Mouse (Mus musculus): ENCODE measurements around the gene Best2. TPM values are rescaled to one million over a fixed set of nuclear protein-coding genes. Genes with fewer than 3 reads are reported as not detected.

Gene Best2
- polyA plus RNA-seq, 1 experiment from 2014 or later, result not detected

DNA sequence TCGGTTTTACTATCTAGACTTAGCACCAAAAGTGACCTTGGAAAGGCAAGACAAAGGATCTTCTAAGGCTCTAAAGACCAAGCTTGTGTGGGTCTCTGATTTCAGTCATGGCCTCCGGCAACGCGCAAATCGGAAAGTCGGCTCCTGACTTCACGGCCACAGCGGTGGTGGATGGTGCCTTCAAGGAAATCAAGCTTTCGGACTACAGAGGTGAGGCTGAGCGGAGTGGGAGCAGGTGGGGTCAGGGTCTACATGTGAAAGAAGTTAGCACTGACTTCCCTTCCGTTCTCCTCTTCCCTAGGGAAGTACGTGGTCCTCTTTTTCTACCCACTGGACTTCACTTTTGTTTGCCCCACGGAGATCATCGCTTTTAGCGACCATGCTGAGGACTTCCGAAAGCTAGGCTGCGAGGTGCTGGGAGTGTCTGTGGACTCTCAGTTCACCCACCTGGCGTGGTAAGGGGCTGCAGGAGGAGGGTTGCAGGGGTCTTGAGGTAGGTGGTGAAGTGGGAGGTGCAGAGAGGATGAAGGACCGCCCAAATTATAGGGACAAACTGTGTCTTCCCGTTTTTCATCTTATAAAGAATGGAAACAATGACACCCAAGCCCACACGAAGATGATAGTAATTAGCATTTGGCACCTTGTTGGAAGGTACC is 44.1 kb downstream of the Best2 start:
- Histone ChIP-seq H3K27me3 (no peaks in the 10 kb centered on the region), H3K36me3 (peaks cover 36% of the 10 kb centered on the region), H3K9me3 (no peaks in the 10 kb centered on the region), H3K9ac (replicated peaks) (peak overlapping the region; percentile 88), H3K4me1 (peaks cover 51% of the 10 kb centered on the region), H3K4me3 (peak overlapping the region; percentile 74), H3K4me2 (replicated peaks) (peak overlapping the region; percentile 86), H3K27ac (replicated peaks) (peak overlapping the region; percentile 72)
- ATAC-seq (replicated peaks), result no peak
- WGBS, result 4% methylated on average over 21 of the region's 21 CpGs

DNA sequence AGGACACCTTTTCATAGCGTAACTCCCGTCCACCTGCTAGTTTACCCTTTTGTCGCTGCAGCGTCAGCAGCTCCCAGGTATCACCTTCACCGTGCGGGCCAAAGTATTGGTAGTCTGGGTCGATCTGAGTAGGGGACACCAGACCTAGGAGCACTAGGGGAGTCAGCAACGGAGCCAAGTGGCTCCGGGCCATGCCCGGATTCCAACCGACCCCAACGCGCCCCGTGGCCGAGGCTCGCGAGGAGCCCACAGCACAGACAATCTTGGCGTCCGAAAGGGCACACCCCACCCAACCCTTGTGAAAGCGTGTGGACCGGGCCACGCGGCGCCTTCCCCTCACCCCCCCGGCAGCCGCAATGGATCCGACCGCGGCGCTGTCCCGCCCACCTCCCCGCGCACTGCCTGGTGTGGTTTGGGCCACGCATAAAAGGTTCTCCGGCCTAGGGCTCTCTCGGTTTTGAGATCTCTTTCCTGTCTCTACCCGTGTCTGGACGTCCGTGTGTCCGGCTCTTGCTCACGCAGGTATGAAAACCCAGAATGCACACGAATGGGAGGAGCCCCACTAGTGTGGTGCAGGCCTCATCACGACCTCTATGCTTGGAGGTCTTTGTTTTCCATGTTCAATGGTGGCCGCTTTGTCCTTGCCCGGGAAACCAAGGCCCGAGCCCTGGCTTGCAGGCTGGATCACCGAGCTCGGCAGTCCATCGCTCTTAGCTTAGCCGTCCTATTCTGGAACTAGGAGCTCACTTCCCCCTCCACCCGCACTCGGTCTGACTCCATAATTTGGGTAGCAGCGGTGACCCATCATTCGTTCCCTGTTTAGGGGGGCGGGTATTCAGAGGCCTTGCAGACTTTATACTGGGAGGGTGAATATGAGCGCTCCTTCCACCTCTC is 44.8 kb downstream of the Best2 start, which contains the start of the genes Gm49661, Prdx2 and Rnaseh2a:
Gene Gm49661 (minus strand): TSS at position 193 of the 894 bp plus-strand sequence.
Gene Prdx2 (plus strand): TSS at position 347 of the 894 bp plus-strand sequence.
Gene Rnaseh2a (minus strand): TSS at position 527 of the 894 bp plus-strand sequence.
- H3K4me3 ChIP-seq, result peak within 1 kb of the TSS; percentile 74
- peaks cover 31% of the 10 kb centered on the region for H3K36me3 ChIP-seq
- H3K9me3 ChIP-seq, result no peaks in the 10 kb centered on the region
- H3K27ac ChIP-seq (replicated peaks), result peak within 1 kb of the TSS; percentile 72
- H3K4me2 ChIP-seq (replicated peaks), result peak within 1 kb of the TSS; percentile 86
- WGBS, result under 1% methylated on average over 56 of the region's 56 CpGs
- peaks cover 50% of the 10 kb centered on the region for H3K4me1 ChIP-seq
- H3K27me3 ChIP-seq, result no peaks in the 10 kb centered on the region
- peak within 1 kb of the TSS; percentile 88 for H3K9ac ChIP-seq (replicated peaks)
- ATAC-seq (replicated peaks), result peak; percentile 76

DNA sequence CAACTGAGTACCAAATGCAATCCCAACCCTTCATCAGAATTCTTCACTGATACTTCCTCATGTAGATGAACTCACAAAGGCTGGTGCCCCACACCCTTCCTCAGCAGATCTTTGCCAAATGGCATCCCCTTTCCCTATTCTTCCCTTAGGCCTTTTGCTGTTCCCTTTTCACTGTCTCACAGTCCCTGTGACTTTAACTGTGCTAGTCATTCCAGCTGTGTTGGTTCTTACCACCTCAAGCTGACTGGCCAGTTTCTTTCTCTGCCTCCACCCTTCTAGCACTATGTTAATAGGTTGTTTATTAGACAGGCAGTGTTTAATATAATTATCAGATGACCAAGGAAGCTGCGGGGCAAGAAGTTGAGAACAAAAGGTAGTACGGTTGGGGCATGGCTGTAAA is 45.7 kb downstream of the Best2 start:
- H3K4me1 ChIP-seq, result peaks cover 53% of the 10 kb centered on the region
- 9% methylated on average over 2 of the region's 2 CpGs for WGBS
- ATAC-seq (replicated peaks), result no peak
- peak overlapping the region; percentile 72 for H3K27ac ChIP-seq (replicated peaks)
- H3K4me2 ChIP-seq (replicated peaks), result peak overlapping the region; percentile 86
- H3K27me3 ChIP-seq, result no peaks in the 10 kb centered on the region
- peak overlapping the region; percentile 88 for H3K9ac ChIP-seq (replicated peaks)
- H3K4me3 ChIP-seq, result peak overlapping the region; percentile 74
- H3K36me3 ChIP-seq, result peaks cover 27% of the 10 kb centered on the region
- H3K9me3 ChIP-seq, result no peaks in the 10 kb centered on the region

DNA sequence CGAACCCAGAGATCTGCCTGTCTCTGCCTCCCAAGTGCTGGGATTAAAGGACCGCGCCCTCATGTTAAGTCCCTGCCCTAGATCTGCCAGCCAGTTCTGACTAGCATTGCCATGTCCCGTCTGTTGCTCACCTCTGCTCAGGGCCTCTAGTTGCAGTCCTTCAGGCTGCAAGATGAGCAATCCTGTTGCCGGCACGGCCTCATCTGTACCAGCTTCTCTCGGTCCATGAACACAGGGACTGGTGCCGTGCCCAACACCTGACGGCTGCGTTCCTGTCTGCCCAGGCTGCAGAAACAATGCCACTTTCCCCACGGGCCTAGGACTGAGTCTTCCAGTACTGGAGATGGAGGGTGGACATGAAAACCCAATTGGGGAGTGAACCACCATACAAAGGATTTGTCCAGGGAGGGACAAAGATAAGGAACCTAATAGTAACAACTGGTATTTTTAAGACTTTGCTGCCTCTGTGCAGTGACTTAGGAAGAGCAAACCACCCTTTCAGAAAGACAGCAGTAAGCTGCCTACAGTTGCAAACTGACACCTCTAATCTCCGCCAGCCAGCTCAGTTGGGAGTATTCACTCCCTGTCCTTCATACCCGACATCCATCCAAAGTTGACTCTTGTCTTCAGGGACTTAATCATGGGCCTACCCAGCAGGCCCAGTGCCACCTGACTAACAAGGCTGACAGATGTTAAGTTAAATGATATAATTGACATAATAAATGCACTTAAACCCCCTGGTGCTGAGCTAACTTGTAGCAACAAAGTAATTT is 46.6 kb downstream of the Best2 start:
- Histone ChIP-seq H3K4me1 (peaks cover 51% of the 10 kb centered on the region), H3K9me3 (no peaks in the 10 kb centered on the region), H3K9ac (replicated peaks) (no peak overlapping the region), H3K36me3 (peaks cover 18% of the 10 kb centered on the region), H3K4me3 (no peak overlapping the region), H3K4me2 (replicated peaks) (no peak overlapping the region), H3K27me3 (no peaks in the 10 kb centered on the region), H3K27ac (replicated peaks) (no peak overlapping the region)
- WGBS, result 89% methylated on average over 13 of the region's 13 CpGs
- no peak for ATAC-seq (replicated peaks)

DNA sequence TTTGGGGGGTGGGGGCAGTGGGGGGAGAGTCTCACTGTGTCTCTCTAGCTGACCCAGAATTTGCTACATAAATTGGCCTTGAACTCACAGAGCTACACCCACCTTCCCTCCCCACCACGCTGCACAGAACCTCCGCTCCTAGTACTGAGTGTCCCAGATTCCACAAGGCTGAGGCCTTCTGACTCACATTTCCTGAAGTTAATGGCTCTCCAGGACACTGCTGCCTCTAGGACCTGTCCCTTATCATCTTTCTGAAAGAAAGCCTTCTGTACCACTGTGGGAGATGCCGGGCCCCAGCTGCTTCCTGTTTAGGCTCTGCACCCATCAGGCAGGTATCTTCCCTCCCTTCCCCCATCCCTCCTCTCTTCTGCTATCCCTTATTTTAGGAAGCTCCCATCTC is 47.7 kb downstream of the Best2 start:
- whole genome bisulfite sequencing, result 57% methylated on average over 3 of the region's 3 CpGs
- Histone ChIP-seq H3K27ac (replicated peaks) (no peak overlapping the region), H3K27me3 (no peaks in the 10 kb centered on the region), H3K36me3 (peaks cover 7% of the 10 kb centered on the region), H3K9me3 (no peaks in the 10 kb centered on the region), H3K4me3 (no peak overlapping the region), H3K4me1 (peaks cover 42% of the 10 kb centered on the region), H3K9ac (replicated peaks) (no peak overlapping the region), H3K4me2 (replicated peaks) (no peak overlapping the region)
- ATAC-seq (replicated peaks), result 0 out of 2 replicates have a peak, but pooled peaks have one; percentile 2

DNA sequence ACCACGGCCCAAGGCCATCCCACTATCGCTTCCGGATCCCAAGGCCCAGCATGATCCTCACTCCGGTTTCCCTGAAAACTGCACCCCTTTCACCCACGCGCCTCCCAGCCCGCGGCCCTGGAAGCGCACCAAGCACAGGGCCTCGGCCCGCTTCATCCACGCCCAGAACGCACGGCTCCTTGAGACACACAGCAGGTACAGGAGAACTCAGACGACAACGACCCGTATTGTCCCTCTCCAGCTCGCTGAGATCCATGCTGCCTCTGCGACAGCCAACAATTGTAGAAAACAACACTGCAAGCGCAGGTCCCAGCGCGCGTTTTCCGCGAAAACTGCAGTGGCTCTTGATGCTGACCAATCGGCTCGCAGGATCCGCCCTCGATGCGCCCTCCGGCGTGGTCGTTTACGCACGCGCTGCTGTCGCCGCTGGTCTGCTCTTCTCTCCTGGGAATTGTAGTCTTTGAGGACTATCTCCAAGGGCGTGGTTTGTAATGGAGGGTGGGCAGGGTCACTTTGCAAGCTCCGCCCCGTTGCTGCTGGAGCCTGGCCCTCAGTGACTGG is 48.5 kb downstream of the Best2 start:
- peak; percentile 88 for ATAC-seq (replicated peaks)
- Histone ChIP-seq H3K4me3 (peak overlapping the region; percentile 56), H3K27ac (replicated peaks) (peak overlapping the region; percentile 78), H3K9ac (replicated peaks) (peak overlapping the region; percentile 63), H3K36me3 (no peaks in the 10 kb centered on the region; the same call in 1 of the 2 replicates), H3K27me3 (no peaks in the 10 kb centered on the region), H3K4me2 (replicated peaks) (peak overlapping the region; percentile 81), H3K9me3 (no peaks in the 10 kb centered on the region), H3K4me1 (peaks cover 34% of the 10 kb centered on the region)
- under 1% methylated on average over 41 of the region's 41 CpGs for WGBS

DNA sequence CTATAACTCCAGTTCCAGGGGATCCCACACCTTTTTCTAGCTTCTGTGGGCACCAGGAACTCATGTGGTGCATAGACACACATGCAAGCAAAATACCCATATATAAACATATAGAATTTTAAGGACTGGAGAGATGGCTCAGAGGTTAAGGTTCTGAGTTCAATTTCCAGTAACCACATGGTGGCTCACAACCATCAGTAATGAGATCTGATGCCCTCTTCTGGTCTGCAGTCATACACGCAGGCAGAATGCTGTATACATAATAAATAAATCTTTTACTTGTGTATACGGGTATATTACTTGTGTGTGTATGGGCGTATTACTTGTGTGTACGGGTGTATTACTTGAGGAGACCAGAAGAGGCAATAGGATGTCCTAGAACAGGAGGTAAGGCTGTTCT is 50.4 kb downstream of the Best2 start:
- peaks cover 29% of the 10 kb centered on the region for H3K4me1 ChIP-seq
- no peak overlapping the region for H3K4me2 ChIP-seq (replicated peaks)
- H3K4me3 ChIP-seq, result no peak overlapping the region
- no peaks in the 10 kb centered on the region; the same call in 1 of the 2 replicates for H3K36me3 ChIP-seq
- 90% methylated on average over 4 of the region's 4 CpGs for WGBS
- no peaks in the 10 kb centered on the region for H3K27me3 ChIP-seq
- no peaks in the 10 kb centered on the region for H3K9me3 ChIP-seq
- ATAC-seq (replicated peaks), result no peak
- H3K27ac ChIP-seq (replicated peaks), result no peak overlapping the region
- no peak overlapping the region for H3K9ac ChIP-seq (replicated peaks)

DNA sequence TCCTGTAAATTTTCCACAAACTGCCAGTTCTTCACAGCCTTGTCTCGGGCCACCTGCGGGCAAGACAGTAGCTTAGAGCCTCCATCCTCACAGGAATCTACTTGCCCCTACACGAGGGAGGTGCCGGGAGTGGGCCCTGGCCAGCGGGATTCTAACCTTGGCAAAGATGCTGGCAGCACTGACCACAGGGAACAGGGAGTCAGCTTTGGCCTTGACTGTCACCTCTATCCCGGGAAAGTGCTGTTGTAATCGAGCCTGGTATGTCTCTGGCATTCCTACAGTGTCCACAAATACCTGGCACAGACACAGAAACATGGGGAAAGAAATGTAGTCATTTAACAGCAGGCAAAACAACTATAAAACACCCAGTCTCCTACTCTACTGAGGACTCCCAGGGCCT is 54.5 kb downstream of the Best2 start:
- Histone ChIP-seq H3K27me3 (no peaks in the 10 kb centered on the region), H3K36me3 (peaks cover 10% of the 10 kb centered on the region; the same call in 1 of the 2 replicates), H3K4me2 (replicated peaks) (no peak overlapping the region), H3K4me3 (no peak overlapping the region), H3K4me1 (peaks cover 5% of the 10 kb centered on the region), H3K27ac (replicated peaks) (no peak overlapping the region), H3K9ac (replicated peaks) (no peak overlapping the region), H3K9me3 (no peaks in the 10 kb centered on the region)
- 94% methylated on average over 7 of the region's 7 CpGs for WGBS
- no peak for ATAC-seq (replicated peaks)

Small RNA genes lying within 50 kb of the gene (microRNA-seq; reads per million reads assigned to microRNA genes)
- gene Mir7070, result 1.5 reads per million

Other genes starting within 250 kb of the Best2 start
- 413 and 445 TPM in 2 replicates for gene Nfix, start 214.2 kb downstream of the Best2 start, polyA plus RNA-seq (2015; fragmentation: Nextera tagmentation; extraction: Ambion mirVana)
- 8.1 and 8.9 TPM in 2 replicates for gene Dand5, start 191.7 kb downstream of the Best2 start, polyA plus RNA-seq (2015; fragmentation: Nextera tagmentation; extraction: Ambion mirVana)
- gene Gadd45gip1, start 183.0 kb downstream of the Best2 start, polyA plus RNA-seq (2015; fragmentation: Nextera tagmentation; extraction: Ambion mirVana), result 36.3 and 39.9 TPM in 2 replicates
- 82.1 and 85.1 TPM in 2 replicates for gene Rad23a, start 173.9 kb downstream of the Best2 start, polyA plus RNA-seq (2015; fragmentation: Nextera tagmentation; extraction: Ambion mirVana)
- 559 and 575 TPM in 2 replicates for gene Calr, start 167.6 kb downstream of the Best2 start, polyA plus RNA-seq (2015; fragmentation: Nextera tagmentation; extraction: Ambion mirVana)
- 122 and 127 TPM in 2 replicates for gene Farsa, start 157.5 kb downstream of the Best2 start, polyA plus RNA-seq (2015; fragmentation: Nextera tagmentation; extraction: Ambion mirVana)
- gene Syce2, start 142.4 kb downstream of the Best2 start, polyA plus RNA-seq (2015; fragmentation: Nextera tagmentation; extraction: Ambion mirVana), result 55.0 and 64.4 TPM in 2 replicates
- gene Gcdh, start 120.6 kb downstream of the Best2 start, polyA plus RNA-seq (2015; fragmentation: Nextera tagmentation; extraction: Ambion mirVana), result 36.2 and 37.4 TPM in 2 replicates
- gene Klf1, start 112.6 kb downstream of the Best2 start, polyA plus RNA-seq (2015; fragmentation: Nextera tagmentation; extraction: Ambion mirVana), result 0.75 and 0.87 TPM in 2 replicates
- gene Dnase2a, start 106.0 kb downstream of the Best2 start, polyA plus RNA-seq (2015; fragmentation: Nextera tagmentation; extraction: Ambion mirVana), result 5.6 TPM in 2 replicates
- 48.3 and 52.5 TPM in 2 replicates for gene Mast1, start 77.2 kb downstream of the Best2 start, polyA plus RNA-seq (2015; fragmentation: Nextera tagmentation; extraction: Ambion mirVana)
- gene Rtbdn, start 67.5 kb downstream of the Best2 start, polyA plus RNA-seq (2015; fragmentation: Nextera tagmentation; extraction: Ambion mirVana), result 2.0 and 2.3 TPM in 2 replicates
- gene Gm49661, start 45.1 kb downstream of the Best2 start, polyA plus RNA-seq (2015; fragmentation: Nextera tagmentation; extraction: Ambion mirVana), result not detected in 2 replicates
- 1,445 and 1,467 TPM in 2 replicates for gene Prdx2, start 44.9 kb downstream of the Best2 start, polyA plus RNA-seq (2015; fragmentation: Nextera tagmentation; extraction: Ambion mirVana)
- gene Rnaseh2a, start 44.8 kb downstream of the Best2 start, polyA plus RNA-seq (2015; fragmentation: Nextera tagmentation; extraction: Ambion mirVana), result 96.4 and 98.5 TPM in 2 replicates
- 7.6 TPM in 2 replicates for gene Junb, start 35.8 kb downstream of the Best2 start, polyA plus RNA-seq (2015; fragmentation: Nextera tagmentation; extraction: Ambion mirVana)
- gene Hook2, start 23.9 kb downstream of the Best2 start, polyA plus RNA-seq (2015; fragmentation: Nextera tagmentation; extraction: Ambion mirVana), result 28.0 and 29.7 TPM in 2 replicates
- 152 and 154 TPM in 2 replicates for gene Asna1, start 10.8 kb upstream of the Best2 start, polyA plus RNA-seq (2015; fragmentation: Nextera tagmentation; extraction: Ambion mirVana)
- 141 and 150 TPM in 2 replicates for gene Trir, start 12.3 kb upstream of the Best2 start, polyA plus RNA-seq (2015; fragmentation: Nextera tagmentation; extraction: Ambion mirVana)
- 57.9 and 64.1 TPM in 2 replicates for gene Tnpo2, start 22.4 kb upstream of the Best2 start, polyA plus RNA-seq (2015; fragmentation: Nextera tagmentation; extraction: Ambion mirVana)
- 63.0 and 67.1 TPM in 2 replicates for gene Fbxw9, start 45.5 kb upstream of the Best2 start, polyA plus RNA-seq (2015; fragmentation: Nextera tagmentation; extraction: Ambion mirVana)
- 1.2 and 2.0 TPM in 2 replicates for gene Gm5741, start 53.5 kb upstream of the Best2 start, polyA plus RNA-seq (2015; fragmentation: Nextera tagmentation; extraction: Ambion mirVana)
- gene Dhps, start 57.2 kb upstream of the Best2 start, polyA plus RNA-seq (2015; fragmentation: Nextera tagmentation; extraction: Ambion mirVana), result 91.4 and 92.3 TPM in 2 replicates
- 120 and 132 TPM in 2 replicates for gene Wdr83os, start 66.2 kb upstream of the Best2 start, polyA plus RNA-seq (2015; fragmentation: Nextera tagmentation; extraction: Ambion mirVana)
- gene Wdr83, start 66.8 kb upstream of the Best2 start, polyA plus RNA-seq (2015; fragmentation: Nextera tagmentation; extraction: Ambion mirVana), result 62.1 and 62.3 TPM in 2 replicates
- gene Man2b1, start 68.7 kb upstream of the Best2 start, polyA plus RNA-seq (2015; fragmentation: Nextera tagmentation; extraction: Ambion mirVana), result 16.9 and 17.0 TPM in 2 replicates
- gene Zfp791, start 108.6 kb upstream of the Best2 start, polyA plus RNA-seq (2015; fragmentation: Nextera tagmentation; extraction: Ambion mirVana), result 3.8 and 4.1 TPM in 2 replicates
- not detected in 2 replicates for gene Cks1brt, start 137.4 kb upstream of the Best2 start, polyA plus RNA-seq (2015; fragmentation: Nextera tagmentation; extraction: Ambion mirVana)
- not detected in 2 replicates for gene Olfr371, start 211.5 kb upstream of the Best2 start, polyA plus RNA-seq (2015; fragmentation: Nextera tagmentation; extraction: Ambion mirVana)

Measured in forebrain, embryonic 15.5 days (tissue).